Mouse (Mus musculus): Measurements from ENCODE around the gene Stx5a. TPM values are rescaled to one million over a fixed set of nuclear protein-coding genes. Genes with fewer than 3 reads are reported as not detected.

Stx5a gene
- total and polyA plus RNA-seq, 3 experiments = 23.8 to 33.4 (median 25.3) TPM

DNA sequence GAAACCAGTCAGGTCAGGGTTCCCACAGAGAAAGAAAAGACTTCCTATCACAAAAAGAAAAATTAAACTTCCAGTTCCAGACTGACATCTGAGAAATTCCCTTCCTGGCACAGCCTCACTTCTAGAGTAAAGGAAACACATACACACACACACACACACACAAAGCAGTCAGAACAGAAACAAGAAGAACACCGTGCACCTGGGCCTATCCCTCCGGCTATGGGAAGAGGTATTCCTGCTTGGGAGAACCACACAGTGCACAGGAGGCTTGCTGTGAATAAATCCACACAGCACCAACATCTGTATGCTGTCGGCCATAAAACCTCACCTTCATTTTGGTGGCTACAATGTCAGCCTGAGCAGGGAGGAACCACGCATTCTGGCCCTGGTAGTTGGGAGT, 29.7 kb upstream of the Stx5a start:
- DNase-seq = no peak
- peak overlapping the region; percentile 10; the same call in 1 of the 2 replicates for H3K9ac ChIP-seq (ENCODE audit: low read depth, low read length)
- H3K79me2 ChIP-seq (replicated peaks; ENCODE audit: control insufficient read depth, insufficient read depth, low read length) = no peaks in the 10 kb centered on the region
- intact Hi-C loops (cut with DNase I) = loop anchor here (10.0 kb wide), 1 partner anchor 393 kb away; no protein-coding TSS in a partner anchor
- H3K4me1 ChIP-seq (ENCODE audit: control insufficient read depth, insufficient read depth, low read length) = peaks cover 11% of the 10 kb centered on the region
- no peaks in the 10 kb centered on the region for H3K27me3 ChIP-seq (ENCODE audit: control insufficient read depth, insufficient read depth, low read length)
- TF ChIP-seq EP300 (IDR thresholded peaks at IDR 0.05; ENCODE audit: insufficient read depth, low read depth, low read length) = no peak
- TF ChIP-seq POLR2A (IDR thresholded peaks at IDR 0.05; ENCODE audit: insufficient read depth, low read depth, low read length) = no peak
- TF ChIP-seq CTCF (IDR thresholded peaks at IDR 0.05) = no peak
- H3K4me3 ChIP-seq = no peak overlapping the region
- 42% methylated on average over 4 of the region's 4 CpGs for WGBS
- peaks cover 29% of the 10 kb centered on the region for H3K36me3 ChIP-seq (ENCODE audit: control insufficient read depth, insufficient read depth, low read length)
- H3K27ac ChIP-seq = no peak overlapping the region; the same call in 1 of the 2 replicates

DNA sequence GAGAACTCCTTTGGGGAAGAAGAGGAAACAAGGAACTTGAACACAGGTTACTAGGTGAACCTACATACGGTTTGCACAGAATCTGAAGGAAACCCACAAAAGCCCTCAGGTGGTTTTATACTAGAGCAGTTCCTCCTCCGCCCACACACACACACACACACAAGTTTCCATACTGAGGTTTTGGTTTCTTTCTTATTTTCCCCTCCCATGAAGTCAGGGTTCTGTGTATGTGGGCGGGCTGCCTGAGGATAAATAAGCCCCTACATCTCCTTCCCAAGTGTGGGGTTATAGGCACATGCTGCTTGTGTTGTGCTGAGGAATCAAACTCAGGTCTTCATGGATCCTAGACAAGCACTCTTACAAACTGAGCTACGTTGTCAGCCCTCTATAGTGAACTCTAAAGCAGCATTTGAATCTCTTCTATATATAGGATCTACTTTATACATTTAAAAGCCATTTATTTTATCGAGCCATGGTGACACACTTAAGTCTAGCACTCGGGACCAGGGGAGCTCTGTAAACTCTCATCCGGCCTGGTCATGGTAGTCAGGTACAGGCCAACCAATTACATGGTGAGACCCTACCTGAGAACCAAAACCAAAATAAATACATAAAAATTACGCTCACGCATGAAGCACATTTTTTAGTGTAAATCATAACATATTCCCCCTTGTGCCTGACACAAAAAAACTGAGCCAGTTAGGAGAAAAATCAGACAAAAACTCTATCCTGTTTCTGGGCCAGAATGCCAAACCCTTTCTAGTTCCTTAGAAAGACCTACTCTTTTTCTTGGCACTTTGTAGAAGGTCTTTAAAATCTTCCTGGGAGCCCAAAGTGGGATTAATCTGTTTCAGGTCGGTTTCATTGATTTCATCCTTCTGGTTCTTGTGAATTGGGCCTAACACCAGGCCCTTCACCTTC, 29.0 kb upstream of the Stx5a start:
- WGBS = 47% methylated on average over 10 of the region's 10 CpGs
- Histone ChIP-seq H3K9ac (ENCODE audit: low read depth, low read length) (peak overlapping the region; percentile 77), H3K36me3 (ENCODE audit: control insufficient read depth, insufficient read depth, low read length) (peaks cover 29% of the 10 kb centered on the region), H3K4me3 (peak overlapping the region; percentile 84), H3K27me3 (ENCODE audit: control insufficient read depth, insufficient read depth, low read length) (no peaks in the 10 kb centered on the region), H3K27ac (peak overlapping the region; percentile 90), H3K79me2 (replicated peaks; ENCODE audit: control insufficient read depth, insufficient read depth, low read length) (no peaks in the 10 kb centered on the region), H3K4me1 (ENCODE audit: control insufficient read depth, insufficient read depth, low read length) (peaks cover 11% of the 10 kb centered on the region)
- no peak for DNase-seq
- intact Hi-C loops (cut with DNase I) = loop anchor here (10.0 kb wide), 1 partner anchor 393 kb away; no protein-coding TSS in a partner anchor
- no peak for TF ChIP-seq POLR2A (IDR thresholded peaks at IDR 0.05; ENCODE audit: insufficient read depth, low read depth, low read length)

DNA sequence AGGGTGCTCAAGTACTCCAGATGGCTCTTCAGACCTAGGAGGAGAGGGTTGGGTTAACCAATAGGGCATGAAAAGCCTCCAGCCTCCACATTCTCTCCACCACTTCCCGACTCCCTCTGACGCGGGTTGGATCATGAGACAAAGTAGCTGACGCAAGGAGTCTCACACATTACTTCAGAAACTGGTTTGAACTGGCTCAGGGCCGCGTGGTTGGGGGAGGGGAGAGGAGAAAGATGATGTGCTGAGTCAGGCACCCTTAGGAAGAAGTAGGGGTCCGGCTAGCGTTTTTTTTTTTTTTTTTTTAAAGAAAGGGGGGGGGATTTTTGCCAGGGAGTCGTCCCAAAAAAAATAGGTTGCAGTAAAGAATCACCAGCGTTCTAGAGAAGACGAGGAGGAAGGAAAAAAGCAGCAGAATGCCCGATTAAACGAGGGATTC, 28.3 kb upstream of the Stx5a start:
- Histone ChIP-seq H3K36me3 (ENCODE audit: control insufficient read depth, insufficient read depth, low read length) (peaks cover 29% of the 10 kb centered on the region), H3K27me3 (ENCODE audit: control insufficient read depth, insufficient read depth, low read length) (no peaks in the 10 kb centered on the region), H3K9ac (ENCODE audit: low read depth, low read length) (peak overlapping the region; percentile 77), H3K4me3 (peak overlapping the region; percentile 84), H3K27ac (peak overlapping the region; percentile 90), H3K79me2 (replicated peaks; ENCODE audit: control insufficient read depth, insufficient read depth, low read length) (no peaks in the 10 kb centered on the region), H3K4me1 (ENCODE audit: control insufficient read depth, insufficient read depth, low read length) (peaks cover 11% of the 10 kb centered on the region)
- no peak for TF ChIP-seq EP300 (IDR thresholded peaks at IDR 0.05; ENCODE audit: insufficient read depth, low read depth, low read length)
- TF ChIP-seq CTCF (IDR thresholded peaks at IDR 0.05) = no peak
- TF ChIP-seq POLR2A (IDR thresholded peaks at IDR 0.05; ENCODE audit: insufficient read depth, low read depth, low read length) = no peak
- DNase-seq = peak; percentile 66 to 69
- intact Hi-C loops (cut with DNase I) = loop anchor here (1.0 to 10.0 kb wide), 2 partner anchors 10 to 392 kb away; partner anchors contain the start of gene Slc3a2
- 2% methylated on average over 13 of the region's 13 CpGs for WGBS

DNA sequence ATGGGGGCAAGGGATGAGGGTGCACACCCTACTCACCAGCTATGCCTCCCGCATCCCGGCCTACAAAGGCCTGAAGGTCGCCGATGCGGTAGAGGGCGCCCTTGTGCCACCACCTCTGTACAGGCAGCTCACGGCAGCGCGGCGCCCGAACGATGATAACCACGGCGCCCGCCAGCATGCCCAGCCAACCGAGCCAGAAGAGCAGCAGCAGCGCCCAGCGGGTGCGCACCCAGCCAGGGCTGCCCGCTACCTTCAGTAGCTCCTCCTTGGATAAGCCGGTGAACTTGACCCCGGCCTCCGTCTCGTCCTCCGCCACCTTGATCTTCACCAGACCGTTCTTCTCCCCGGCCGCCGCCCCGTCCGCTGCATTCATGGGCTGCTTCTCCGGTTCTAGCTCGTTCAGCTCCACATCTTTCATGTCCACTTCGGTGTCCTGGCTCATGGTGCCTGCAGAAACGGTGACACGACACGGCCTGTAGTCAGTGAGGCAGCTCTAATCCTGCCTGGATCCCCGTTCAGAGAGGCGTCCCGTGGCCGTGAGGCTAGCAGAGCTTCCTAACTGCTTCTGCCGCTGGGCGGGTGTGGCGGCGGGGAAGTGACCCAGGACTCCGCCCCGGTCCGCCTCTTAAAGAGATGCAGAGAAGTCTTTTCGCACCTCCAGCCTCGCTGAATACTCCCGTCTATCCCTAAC, 27.8 kb upstream of the Stx5a start:
- Histone ChIP-seq H3K27ac (peak overlapping the region; percentile 90), H3K79me2 (replicated peaks; ENCODE audit: control insufficient read depth, insufficient read depth, low read length) (no peaks in the 10 kb centered on the region), H3K4me1 (ENCODE audit: control insufficient read depth, insufficient read depth, low read length) (peaks cover 11% of the 10 kb centered on the region), H3K36me3 (ENCODE audit: control insufficient read depth, insufficient read depth, low read length) (peaks cover 29% of the 10 kb centered on the region), H3K4me3 (peak overlapping the region; percentile 84), H3K27me3 (ENCODE audit: control insufficient read depth, insufficient read depth, low read length) (no peaks in the 10 kb centered on the region), H3K9ac (ENCODE audit: low read depth, low read length) (peak overlapping the region; percentile 77)
- TF ChIP-seq POLR2A (IDR thresholded peaks at IDR 0.05; ENCODE audit: insufficient read depth, low read depth, low read length) = peak; percentile 99
- peak; percentile 61 for TF ChIP-seq EP300 (IDR thresholded peaks at IDR 0.05; ENCODE audit: insufficient read depth, low read depth, low read length)
- peak; percentile 92 for TF ChIP-seq CTCF (IDR thresholded peaks at IDR 0.05)
- under 1% methylated on average over 51 of the region's 51 CpGs for WGBS
- DNase-seq = peak; percentile 95
- intact Hi-C loops (cut with DNase I) = loop anchor here (1.0 to 10.0 kb wide), 2 partner anchors 10 to 391 kb away; partner anchors contain the start of gene Slc3a2

DNA sequence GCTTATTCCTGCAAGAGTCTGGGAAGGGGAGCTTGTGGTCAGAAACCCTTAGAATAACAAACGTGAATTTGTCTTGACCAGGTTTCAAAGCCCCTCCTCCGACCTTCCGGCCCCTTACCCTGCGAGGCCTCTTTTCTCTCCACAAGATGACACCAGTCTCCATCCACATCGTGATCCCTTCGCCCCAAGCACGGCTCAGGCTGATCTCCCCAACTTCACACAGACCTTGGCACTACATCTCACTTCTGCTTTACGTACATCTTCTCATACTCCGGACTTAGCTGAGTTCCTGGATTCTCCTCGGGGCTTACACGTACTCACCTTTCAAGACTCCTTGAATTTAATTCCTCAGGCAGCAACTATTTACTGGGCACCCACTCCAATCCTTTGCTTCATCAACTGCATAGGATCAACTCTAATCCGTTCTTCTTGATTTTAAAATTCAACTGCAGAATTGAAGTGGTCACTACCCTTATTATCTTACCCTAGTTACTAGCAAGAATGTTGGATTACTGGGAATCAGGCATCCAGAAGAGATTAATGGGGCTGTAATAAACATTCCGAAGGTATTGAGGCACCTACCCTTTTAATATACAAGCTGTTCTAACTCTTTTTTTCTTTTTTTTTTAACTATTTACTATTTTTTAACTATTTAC, 27.1 kb upstream of the Stx5a start:
- intact Hi-C loops (cut with DNase I) = loop anchor here (1.0 to 10.0 kb wide), 2 partner anchors 9 to 391 kb away; partner anchors contain the start of gene Slc3a2
- WGBS = 9% methylated on average over 13 of the region's 13 CpGs

More for the DNA sequence above, 27.1 kb upstream of the Stx5a start:
- TF ChIP-seq CTCF (IDR thresholded peaks at IDR 0.05) = no peak
- peak; percentile 4; the same call in 1 of the 2 replicates for TF ChIP-seq EP300 (IDR thresholded peaks at IDR 0.05; ENCODE audit: insufficient read depth, low read depth, low read length)
- H3K4me1 ChIP-seq (ENCODE audit: control insufficient read depth, insufficient read depth, low read length) = peaks cover 11% of the 10 kb centered on the region
- peak overlapping the region; percentile 90 for H3K27ac ChIP-seq
- H3K27me3 ChIP-seq (ENCODE audit: control insufficient read depth, insufficient read depth, low read length) = no peaks in the 10 kb centered on the region
- H3K79me2 ChIP-seq (replicated peaks; ENCODE audit: control insufficient read depth, insufficient read depth, low read length) = no peaks in the 10 kb centered on the region
- H3K4me3 ChIP-seq = peak overlapping the region; percentile 84
- peaks cover 29% of the 10 kb centered on the region for H3K36me3 ChIP-seq (ENCODE audit: control insufficient read depth, insufficient read depth, low read length)
- DNase-seq = no peak
- H3K9ac ChIP-seq (ENCODE audit: low read depth, low read length) = peak overlapping the region; percentile 61
